Mouse (Mus musculus) gonadal fat pad, adult 2 months (tissue): ENCODE results near the gene Cep112. TPM values are rescaled to one million over a fixed set of nuclear protein-coding genes. Genes with fewer than 3 reads are reported as not detected.

ENCODE experiments used
- DNase-seq: peaks from one replicate; pipeline ENCODE4 v3.0.0-alpha.2; 2012; ENCODE audit warnings: low read depth
- polyA plus RNA-seq: library from polyadenylated mRNA; depleted of rRNA; stranded (reverse); fragments of >200 nt; gene quantifications from 2 replicates; pipeline ENCODE4 v1.2.3, GENCODE M21; 2012

Cep112 gene
- polyA plus RNA-seq, 1 experiment, result 1.1 TPM

DNA sequence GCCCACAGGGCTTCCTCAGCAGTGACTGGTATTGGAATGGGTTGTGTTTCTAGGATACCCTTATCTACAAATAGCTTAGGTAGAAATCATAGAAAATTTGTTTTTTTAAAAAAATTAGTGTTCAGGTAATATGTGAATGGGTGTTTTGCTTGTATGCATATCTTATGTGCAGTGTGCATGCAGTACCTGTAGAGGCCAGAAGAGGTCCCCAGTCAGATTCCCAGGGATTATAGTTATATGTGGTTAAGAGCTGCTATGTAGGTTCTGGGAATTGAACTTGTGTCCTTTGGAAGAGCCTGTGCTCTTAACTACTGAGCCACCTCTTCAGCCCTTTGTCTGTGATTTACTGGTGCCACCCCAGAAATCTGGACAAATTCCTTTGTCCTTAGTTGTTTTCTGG, 22.2 kb downstream of the Cep112 start:
- DNase-seq, result no peak

DNA sequence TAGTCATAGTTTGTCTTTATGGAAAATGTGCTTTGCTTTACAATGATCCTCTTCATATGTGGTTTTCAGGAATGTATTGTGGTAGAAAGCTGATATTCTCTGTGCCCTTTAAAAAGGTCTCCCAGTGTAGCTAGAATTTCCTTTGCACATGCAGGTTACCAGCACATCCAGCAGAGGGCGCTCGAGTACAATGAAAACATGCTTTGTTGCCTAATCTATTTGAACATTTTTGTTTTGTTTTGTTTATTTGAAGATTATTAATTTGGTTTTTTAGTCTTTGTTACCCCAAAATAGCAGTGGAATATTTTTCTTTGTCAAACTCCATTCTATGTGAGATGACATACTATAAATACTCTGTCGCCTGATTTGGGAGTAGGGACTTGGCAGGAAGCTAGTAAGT, 24.8 kb downstream of the Cep112 start:
- no peak for DNase-seq

DNA sequence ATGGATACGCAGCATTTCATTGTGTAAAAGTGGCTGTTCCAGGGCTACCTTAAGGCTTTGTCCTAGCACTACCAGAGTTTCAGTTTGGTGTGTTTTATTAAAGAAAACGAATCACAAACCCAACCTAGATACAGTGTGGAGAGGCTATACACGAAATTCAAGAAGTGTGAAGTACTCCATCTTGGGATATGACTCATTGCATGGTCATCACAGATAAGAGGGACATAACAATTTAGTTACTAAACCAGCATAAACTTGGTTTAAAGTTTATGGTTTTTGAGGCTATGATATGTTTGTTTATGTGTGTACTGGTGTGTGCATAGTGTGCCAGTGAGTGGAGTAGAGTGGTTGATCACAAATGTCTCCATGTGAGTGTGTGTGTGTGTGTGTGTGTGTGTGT, 34.6 kb downstream of the Cep112 start:
- DNase-seq, result no peak

DNA sequence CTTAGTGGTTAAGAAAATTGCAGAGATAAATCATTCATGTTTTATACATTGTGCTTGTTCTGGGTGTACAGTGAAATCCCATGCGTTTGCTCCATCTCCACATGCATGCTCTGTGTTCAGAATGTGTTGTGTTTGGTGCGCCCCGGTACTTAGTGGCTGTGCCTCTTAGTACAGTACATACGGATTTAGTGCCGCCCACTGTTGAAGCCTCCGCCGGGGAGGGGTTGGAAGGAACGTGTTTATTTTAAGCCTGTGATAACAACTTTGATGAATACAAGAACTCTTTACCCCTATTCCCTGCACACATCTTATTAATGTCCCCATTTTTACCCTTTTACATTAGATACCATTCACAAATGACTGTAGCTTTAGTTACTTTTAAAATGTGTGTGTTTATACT, 39.1 kb downstream of the Cep112 start:
- DNase-seq, result no peak

DNA sequence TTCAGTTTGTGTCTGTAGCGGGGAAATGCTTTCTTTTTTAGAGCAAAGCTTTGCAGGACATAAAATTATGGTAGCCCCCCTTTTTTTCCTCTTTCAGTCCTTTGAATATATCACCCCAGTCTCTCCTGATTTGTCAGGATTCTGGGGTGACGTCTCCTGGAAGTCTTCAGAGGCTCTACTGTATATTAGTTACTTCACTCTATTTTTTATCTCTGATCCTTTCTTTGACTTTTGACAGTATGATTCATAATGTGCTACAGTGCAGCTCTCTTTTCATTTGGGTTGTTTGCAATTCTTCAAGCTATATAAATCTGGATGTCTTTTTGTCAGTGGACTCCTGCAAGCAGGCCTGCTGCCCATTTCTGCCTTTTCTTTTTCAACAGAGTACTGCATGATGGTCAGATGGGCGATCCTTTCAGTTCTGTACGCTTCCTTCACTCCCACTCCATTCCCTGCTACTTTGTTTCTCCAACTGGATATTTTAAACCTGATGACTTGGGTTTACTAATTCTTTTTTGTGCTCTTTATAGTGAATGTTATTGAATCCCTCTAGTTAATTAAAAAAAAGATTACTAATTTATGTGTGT, 39.8 kb downstream of the Cep112 start:
- DNase-seq, result no peak

DNA sequence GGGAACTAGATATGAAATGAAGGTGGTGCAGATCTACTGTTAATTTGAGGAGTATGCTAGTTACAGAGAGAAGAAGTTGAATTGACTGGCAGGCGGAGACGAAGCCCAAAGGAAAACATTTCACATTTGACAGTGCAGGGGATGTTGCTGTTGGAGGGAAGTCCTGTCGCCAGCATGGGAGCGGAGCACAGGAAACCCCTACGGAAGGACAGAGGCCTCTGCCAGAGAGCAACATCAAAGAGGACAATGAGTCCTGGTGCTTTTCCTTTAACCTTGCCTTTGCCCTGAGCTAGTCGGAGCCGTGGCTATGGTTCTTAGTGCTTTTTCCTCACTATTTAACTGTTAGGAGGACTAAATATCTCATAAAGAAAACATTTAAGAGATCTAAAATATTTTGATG, 50.7 kb downstream of the Cep112 start:
- DNase-seq, result no peak

DNA sequence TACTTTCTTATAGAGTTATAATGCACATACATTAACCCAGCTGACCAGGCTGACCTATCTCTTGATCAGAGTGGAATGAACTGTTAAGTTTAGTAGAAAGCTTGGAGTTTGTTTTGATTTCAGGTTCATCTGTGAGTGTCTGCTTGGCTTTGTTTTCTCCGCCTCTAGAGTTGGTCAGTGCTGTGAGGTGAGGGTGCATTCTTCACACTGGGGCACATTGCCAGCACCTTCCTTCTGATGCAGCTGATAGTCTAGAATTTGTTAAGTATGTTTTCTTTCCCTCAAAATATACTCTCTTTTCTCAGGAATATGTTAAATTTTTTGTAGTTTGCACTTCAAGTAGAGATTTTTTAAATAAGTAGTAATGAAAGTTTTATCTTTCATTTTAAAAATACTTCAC, 51.2 kb downstream of the Cep112 start:
- DNase-seq, result no peak

DNA sequence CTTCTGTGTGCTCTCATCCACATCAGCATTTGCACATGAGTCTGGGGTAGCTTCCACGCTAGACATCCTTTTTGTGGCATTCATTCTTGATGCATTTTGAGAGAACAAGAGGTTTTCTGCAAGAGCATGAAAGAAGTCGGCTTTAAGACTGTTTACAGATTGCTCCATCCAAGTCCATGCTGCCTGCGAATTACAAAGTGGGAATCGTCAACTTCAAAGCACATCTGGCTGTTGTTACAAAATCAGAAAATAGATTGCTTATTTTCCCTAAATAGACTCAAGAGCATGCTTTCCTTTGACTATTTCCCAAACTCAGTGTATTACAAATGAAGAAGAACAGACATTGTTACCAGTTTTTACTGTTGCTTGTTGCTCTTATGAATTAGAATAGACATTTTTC, 59.0 kb downstream of the Cep112 start:
- no peak for DNase-seq

DNA sequence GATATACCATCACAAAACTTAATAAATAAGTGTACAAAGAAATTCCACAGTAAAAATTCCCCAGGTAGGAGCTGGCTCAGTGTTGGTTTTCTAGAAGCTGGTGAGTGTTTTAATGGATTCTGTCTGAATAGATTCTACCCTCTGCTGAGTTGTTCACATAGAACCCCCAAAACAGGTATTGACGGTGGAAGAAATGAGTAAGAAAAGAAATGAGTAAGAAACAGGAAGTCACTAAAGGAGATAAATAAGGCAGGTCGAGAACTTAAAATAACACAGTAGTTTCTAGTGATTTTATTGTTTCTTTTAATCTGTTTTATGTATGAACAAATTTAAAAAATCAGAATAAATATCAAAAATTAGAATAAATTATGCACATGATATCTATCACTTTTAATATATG, 63.3 kb downstream of the Cep112 start:
- no peak for DNase-seq

DNA sequence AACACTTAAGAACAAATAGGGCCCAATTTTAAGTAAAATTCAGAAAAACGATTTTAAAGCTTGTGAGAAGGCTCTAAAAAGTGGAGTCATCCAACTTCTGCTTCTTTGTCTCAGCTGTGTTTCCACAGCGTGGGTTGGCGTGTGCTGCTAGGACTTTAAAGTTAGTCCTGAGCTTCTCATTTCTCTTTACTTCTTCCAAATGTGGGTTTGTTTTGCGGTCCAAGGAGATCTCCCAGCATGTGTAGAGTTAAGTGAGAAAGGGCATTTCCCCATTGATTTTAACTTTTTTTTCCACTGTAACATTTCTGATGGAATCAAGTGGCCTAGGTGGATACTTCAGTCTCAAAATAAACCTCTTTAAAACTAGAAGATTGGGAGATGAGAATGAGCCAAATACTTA, 64.9 kb downstream of the Cep112 start:
- DNase-seq, result no peak

DNA sequence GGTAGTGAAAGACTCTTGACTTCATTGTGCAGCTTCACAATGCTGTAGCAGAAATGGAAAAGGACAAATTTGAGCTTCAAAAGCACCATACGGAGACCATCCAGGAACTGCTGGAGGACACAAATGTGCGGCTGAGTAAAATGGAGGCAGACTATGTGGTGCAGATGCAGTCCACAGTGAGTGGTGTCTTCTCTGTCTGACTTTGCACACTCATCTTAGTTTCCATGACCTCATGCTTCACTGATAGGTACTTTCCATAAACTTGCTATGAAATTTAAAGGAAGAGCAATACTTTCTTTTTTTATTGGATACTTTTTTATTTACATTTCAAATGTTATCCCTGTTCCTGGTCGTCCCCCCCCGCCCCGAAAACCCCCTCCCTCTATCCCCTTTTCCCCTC, 83.2 kb downstream of the Cep112 start:
- no peak for DNase-seq

DNA sequence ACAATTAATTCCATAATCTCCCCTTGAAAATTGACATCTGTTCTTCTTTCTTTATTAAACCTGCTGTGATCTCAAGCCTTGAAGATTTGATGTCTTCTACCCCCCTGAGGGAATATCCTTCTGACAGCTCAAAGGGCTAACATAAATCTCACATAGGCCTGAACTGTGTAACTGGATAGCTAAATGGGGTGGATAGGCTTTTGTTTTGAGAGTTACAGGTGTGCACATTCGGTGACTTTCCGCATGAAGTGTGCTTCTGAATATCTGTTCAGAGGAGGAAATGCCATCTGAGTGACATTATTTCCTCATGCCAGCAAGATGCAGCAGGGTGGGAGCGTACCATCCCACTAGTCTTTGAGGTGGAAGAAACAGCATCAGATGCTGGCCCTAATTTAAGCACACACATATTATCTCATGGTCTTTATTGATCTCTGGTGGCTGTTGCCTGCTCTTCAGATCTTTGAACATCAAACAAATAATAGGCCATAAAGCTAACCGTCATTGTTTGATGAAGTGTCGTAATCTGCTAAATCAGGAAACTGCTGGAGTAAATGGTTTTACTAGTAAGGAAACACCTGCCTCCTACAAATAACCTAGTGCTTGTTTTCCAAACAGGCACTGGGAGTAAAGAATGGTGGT, 102.9 kb downstream of the Cep112 start:
- no peak for DNase-seq

DNA sequence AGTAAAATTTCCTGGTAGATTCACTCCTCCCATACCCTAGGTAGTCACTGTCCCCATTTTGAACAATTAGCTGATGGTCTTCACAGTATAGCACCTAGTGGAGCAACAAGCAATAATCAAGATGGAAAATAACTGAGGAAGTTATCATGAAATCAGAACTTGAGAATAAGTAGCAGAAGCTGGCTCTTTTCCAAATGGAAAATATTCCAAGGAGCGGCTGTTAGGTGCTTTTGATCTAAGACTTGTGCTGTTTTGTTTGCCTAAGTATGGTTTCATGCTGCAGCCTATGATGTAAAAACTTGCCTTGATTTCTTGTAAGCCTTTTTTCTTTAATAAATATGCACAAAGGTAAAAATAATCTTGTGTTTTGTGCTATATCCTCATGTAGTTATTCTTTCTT, 107.9 kb downstream of the Cep112 start:
- no peak for DNase-seq

DNA sequence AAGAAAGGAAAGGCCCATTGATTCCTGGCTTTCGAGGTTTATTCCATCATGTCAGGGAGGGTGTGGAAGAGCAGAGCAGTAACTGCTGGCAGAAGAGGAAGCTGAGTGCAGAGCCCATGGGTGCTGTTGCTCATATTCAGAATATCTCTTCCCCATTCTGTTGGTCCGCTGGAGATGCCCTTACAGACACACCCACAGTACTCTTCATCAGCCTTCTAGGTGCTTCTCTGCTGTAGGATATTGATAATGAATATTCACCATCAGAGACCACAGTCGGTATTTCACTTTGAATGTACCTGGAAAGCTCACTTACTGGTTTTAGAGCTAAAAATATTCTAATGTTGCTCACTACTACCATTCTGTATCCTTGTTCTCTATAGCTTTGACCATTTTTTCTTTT, 109.0 kb downstream of the Cep112 start:
- DNase-seq, result no peak

DNA sequence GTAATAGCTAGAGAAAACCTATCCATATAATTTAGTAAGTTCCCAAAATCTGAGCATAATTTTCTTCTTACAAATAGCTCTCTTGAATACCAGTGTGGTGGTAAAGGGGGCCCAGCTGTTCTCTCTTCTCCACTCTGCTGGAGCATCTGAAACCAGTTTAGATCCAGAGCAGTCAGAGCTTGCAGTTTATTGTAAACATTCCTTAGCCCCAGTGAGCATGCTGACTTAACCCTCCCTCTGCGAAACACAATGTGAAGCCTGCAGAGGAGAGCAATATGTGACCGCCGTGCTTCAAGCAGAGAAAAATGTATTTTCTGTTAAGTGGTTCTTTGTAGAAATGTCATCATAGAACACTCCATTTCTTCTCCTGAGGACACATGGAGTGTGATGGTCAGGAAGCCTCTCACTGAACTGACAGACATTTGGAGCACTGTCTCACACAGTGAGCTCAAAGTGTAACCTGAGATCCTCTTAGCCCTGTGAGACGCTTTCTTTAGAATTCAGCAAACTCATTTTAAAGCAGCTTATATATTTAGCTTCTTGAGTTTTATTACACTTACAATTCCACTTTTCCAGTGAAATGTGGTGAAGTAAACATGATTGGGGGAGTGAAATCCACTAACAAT, 128.1 kb downstream of the Cep112 start:
- no peak for DNase-seq

DNA sequence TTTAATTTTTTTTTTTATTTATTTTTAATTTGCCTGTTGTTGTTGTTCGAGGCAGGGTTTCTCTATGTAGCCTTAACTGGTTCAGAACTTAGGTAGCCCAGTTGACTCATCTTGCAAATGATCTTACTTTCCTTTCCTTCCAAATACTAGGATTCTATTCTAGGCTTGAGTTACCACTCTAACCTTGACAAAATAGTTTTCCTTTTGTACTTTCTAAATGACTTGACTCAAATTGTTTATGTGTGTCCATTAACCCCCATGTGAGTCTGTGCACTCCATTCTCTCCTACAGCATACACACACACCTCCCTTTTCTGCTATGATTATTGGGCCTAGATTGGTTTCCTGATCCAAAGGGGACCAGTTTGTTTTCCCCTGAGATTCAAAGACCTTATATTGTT, 128.9 kb downstream of the Cep112 start:
- no peak for DNase-seq

DNA sequence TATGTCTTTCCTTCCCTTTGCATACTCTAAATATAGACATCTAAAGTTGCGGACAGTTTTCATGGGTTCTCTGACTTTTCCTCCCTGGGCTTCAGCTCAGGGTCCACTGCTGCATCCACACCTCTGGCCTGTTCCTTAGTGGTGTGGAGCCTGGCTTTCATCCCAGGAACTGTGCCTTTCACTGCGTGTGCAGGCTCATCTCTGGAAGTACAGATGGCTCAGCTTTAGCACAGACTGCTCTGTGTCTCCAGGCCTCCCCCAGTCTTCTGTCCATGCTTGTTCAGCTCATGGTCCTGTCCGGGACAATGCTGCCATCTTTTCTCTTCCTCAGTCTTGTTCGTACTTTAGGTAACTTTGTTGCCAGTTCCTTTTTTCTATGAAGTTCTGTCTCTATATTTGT, 133.6 kb downstream of the Cep112 start:
- DNase-seq, result no peak

DNA sequence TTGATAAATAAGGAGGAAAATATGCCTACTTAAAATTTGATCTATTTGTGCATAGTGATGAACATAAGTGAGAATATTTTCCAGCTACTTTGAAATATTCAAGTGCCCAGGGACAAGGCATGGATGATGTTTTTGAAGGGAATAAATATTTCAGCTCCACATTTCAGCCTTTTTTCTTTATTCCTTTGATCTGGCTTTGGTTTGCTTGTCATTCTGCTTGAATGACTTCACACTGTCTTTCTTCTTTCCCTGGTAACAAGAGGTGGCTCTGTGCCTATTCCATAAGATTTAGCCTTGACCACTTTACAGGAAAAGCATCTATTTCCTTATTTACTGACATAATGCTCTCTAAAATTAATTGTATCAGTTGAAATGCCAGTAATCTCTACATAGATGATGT, 134.5 kb downstream of the Cep112 start:
- no peak for DNase-seq

DNA sequence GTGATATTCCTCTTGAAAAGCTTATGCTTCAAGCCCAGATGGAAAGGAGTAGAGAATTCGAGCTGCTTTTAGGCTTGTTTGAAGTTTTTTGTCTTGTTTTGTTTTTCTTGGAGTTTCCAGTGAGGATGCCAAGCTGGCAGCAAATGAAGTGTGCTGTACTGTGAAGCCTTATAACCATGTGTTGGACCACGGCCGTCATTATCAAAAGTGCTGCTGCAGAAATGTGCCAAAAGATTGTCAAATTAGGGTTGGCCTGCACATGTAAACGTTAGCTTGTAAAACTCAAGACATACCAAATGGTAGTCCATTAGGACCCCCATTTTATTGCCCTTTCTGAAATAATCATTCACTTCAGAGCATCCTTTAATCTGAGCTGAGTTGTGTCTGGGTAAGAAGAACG, 137.1 kb downstream of the Cep112 start:
- no peak for DNase-seq

DNA sequence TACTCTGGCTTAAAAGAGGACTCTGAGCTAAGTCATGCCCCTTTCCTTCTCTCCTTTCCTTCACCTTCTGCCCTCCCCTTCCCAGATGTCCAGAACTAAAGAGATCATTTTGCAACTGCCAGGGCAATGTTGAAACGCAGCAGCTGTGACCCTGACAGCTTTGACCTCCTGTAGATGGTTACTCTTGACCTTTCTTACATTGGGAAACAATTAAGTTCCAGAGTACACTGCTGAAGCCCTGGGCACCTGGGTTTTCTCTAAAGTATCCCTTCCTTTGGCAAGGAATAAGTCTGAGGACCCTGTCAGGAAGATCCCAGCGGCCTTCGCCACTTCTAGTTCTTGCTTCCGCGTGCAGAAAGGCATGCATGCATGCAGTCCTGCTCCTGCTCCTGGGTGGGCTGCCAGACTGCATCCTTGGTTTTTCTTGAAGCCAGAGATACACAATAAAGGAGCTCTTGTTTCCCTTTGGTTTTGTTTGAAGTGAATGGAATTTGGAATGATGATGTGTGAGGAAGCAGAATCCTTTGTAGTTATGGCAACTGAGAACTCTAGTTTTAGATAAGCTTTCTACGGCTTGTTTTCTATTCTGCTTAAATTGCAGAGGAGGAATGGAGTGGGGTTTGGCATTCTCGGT, 161.7 kb downstream of the Cep112 start:
- no peak for DNase-seq

DNA sequence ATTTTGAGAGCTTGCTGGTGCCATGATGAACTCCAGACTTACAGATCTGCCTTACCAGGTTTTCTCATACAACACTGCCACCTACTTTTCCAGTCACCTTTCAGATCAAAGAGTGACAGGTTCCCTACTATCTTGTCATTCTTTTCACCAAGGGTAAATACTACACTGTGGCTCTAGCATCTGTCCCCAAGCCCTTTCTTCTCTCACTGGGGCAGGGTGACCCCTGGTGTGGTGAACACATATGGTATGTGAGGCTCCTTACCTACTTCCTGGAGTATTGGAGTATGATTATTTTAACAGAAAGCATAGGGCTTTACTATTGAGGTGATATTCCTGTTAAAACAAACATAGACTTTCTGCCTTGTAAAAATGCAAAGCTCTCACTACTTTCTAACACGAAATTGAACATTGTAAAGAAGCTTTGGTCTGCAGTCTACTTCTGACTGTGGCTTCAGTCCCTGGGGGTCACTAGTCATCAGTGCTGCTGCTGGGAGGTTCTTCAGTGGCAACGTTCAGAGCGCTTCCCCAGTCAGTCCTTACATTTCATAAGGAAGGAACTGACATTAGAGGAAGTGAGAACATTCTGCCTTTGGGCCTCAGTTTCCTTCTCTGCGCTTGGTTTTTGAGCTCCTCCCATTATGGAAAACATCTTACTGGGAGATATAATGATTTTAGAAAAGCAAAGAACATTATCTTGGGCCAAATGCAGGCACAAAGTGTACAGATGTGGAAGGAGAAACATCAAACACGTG, 168.4 kb downstream of the Cep112 start:
- DNase-seq, result no peak

DNA sequence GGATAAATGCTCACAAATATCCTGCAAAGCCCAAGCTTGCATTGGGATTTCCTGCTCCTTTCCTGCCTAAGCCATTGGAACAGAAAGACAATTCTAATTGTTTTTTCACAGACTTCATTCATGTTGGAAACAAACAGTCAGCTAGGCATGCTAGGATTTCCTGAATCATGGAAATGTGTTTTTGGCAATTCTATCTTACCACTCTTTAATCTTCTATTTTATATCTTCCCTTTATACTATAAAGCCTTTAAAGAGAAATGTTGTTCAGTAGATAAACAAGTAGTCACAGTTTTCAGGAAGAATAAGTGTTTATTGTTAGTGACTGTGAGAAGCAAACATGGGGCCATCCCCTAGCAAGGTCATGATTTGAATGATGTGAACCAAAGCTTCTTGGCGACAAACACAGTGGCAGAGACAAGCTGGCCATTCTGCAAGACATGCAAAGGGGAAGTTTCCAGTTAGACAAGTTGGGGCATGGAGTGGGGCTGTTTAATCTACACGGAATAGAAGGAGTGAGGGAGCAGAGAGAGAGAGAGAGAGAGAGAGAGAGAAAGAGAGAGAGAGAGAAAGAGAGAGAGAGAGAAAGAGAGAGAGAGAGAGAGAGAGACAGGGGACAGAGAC, 169.1 kb downstream of the Cep112 start:
- no peak for DNase-seq
